Mouse (Mus musculus) brain, embryonic 14.5 days (tissue): ENCODE measurements around the gene Entpd7.

Experiments
- CTCF ChIP-seq: fragments of 200-500 bp; IDR thresholded peaks from 2 replicates; pipeline ENCODE4 v1.5.1; 2012; ENCODE audit warnings: inconsistent platforms, mild to moderate bottlenecking, moderate library complexity, borderline replicate concordance; ENCODE audit not compliant: insufficient read depth, insufficient read length; ENCODE audit errors: extremely low read depth
- POLR2A ChIP-seq: fragments of 200-500 bp; IDR thresholded peaks from 2 replicates; pipeline ENCODE4 v1.6.1; 2012; ENCODE audit warnings: mild to moderate bottlenecking, inconsistent platforms, borderline replicate concordance; ENCODE audit not compliant: poor library complexity, insufficient read depth, insufficient read length, severe bottlenecking; ENCODE audit errors: extremely low read depth

DNA sequence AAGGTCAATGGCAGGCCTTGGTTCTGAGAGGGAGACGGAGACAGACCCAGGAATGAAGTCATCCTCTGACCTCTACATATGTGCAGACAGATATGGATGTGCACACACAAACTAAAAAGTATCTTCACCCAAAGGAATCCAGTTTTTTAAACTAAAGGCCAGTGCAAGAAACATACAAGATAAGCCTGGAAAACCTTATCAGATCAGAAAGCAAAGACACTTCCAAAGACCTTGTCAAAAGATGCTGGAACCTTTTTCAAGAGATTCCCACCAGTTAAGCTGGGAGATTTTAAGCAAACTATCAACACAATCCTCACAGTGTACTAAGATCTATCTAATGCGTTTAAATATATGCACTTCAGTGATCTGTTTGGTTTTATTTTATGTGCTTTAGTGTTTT is 60.5 kb downstream of the Entpd7 start:
- TF ChIP-seq CTCF (no peak), POLR2A (no peak)
